Mouse (Mus musculus) ES-E14 (cell line): Measurements from ENCODE around the gene Klhl2. TPM values are rescaled to one million over a fixed set of nuclear protein-coding genes. Genes with fewer than 3 reads are reported as not detected.

ENCODE experiments used
- DNase-seq: peaks from one replicate; pipeline ENCODE4 v3.0.0-alpha.2; 2013; ENCODE audit warnings: low read depth, low spot score
- H3K27ac ChIP-seq: 2 replicates; pipeline ENCODE4 v1.5.1; 2012; ENCODE audit warnings: low read depth, mild to moderate bottlenecking, low read length, moderate library complexity, mixed read lengths; ENCODE audit not compliant: poor library complexity, insufficient read depth, severe bottlenecking
- H3K36me3 ChIP-seq: 2 replicates; pipeline ENCODE4 v1.6.1; 2012; ENCODE audit warnings: mild to moderate bottlenecking, low read length, moderate library complexity, mixed read lengths; ENCODE audit not compliant: control insufficient read depth, poor library complexity, insufficient read depth, severe bottlenecking
- H3K4me1 ChIP-seq, 2 experiments: fragments of 150-350 bp in 1 of 2; sonication (generic) in 1 of 2; 2 replicates each; pipeline ENCODE4 v1.6.1; 2012; ENCODE audit warnings: low read length in 2 of 2, mild to moderate bottlenecking in 1 of 2, mixed read lengths in 1 of 2; ENCODE audit not compliant: control insufficient read depth in 2 of 2, insufficient read depth in 2 of 2, poor library complexity in 1 of 2
- H3K4me3 ChIP-seq, 2 experiments: fragments of 150-350 bp in 1 of 2; sonication (generic) in 1 of 2; 2 replicates each; pipeline ENCODE4 v1.5.1; 2012; ENCODE audit warnings: low read length in 2 of 2, low read depth in 1 of 2, mild to moderate bottlenecking in 1 of 2, mixed read lengths in 1 of 2; ENCODE audit not compliant: insufficient read depth in 1 of 2, poor library complexity in 1 of 2, severe bottlenecking in 1 of 2
- H3K9ac ChIP-seq: 2 replicates; pipeline ENCODE4 v1.6.1; 2012; ENCODE audit warnings: low read depth, mild to moderate bottlenecking, low read length, mixed read lengths; ENCODE audit not compliant: poor library complexity, insufficient read depth, severe bottlenecking
- H3K9me3 ChIP-seq: fragments of 150-350 bp; sonication (generic); 2 replicates; pipeline ENCODE4 v1.6.1; 2012; ENCODE audit warnings: low read depth, mild to moderate bottlenecking, low read length; ENCODE audit not compliant: control insufficient read depth, insufficient read depth
- CHD2 ChIP-seq: IDR thresholded peaks from 2 replicates; pipeline ENCODE4 v1.6.1; 2014; ENCODE audit warnings: mild to moderate bottlenecking, low read depth, low read length, inconsistent platforms
- HCFC1 ChIP-seq: IDR thresholded peaks from 2 replicates; pipeline ENCODE4 v1.6.1; 2012; ENCODE audit warnings: low read length, inconsistent platforms, borderline replicate concordance; ENCODE audit not compliant: insufficient read depth
- MAFK ChIP-seq: IDR thresholded peaks from 2 replicates; pipeline ENCODE4 v1.6.1; 2014; ENCODE audit warnings: mild to moderate bottlenecking, low read depth, low read length, inconsistent platforms; ENCODE audit not compliant: insufficient read depth
- ZC3H11A ChIP-seq: IDR thresholded peaks from 2 replicates; pipeline ENCODE4 v1.6.1; 2012; ENCODE audit warnings: low read depth, mild to moderate bottlenecking, inconsistent platforms, low read length, borderline replicate concordance
- ZNF384 ChIP-seq: IDR thresholded peaks from 2 replicates; pipeline ENCODE4 v1.6.1; 2012; ENCODE audit warnings: low read depth, low read length, inconsistent platforms
- in situ Hi-C, 2 experiments: fragments of 600-800 bp; cut with MboI; formaldehyde crosslinking; loops; one replicate each; pipeline ENCODE4 v1.15.1; 2025; ENCODE audit warnings: low sequenced_read_pairs in 2 of 2, inconsistent platforms in 1 of 2; ENCODE audit not compliant: unreplicated experiment in 2 of 2
- total RNA-seq: library from RNA; depleted of rRNA; stranded (reverse); fragments of 300-350 nt; gene quantifications from 2 replicates; pipeline ENCODE4 v1.2.3, GENCODE M21; 2012

The Klhl2 gene
- total RNA-seq, 1 experiment, result 16.3 TPM

- no peak for DNase-seq
- no peak for TF ChIP-seq ZC3H11A
- no peak for TF ChIP-seq HCFC1
- no peak for TF ChIP-seq ZNF384
- no peak for TF ChIP-seq CHD2
- no peak for TF ChIP-seq MAFK
- in situ Hi-C loops, result no loop called here
These were observed 28.9 kb downstream of the Klhl2 start for GRCm38 (mm10) chr8:64820940-64821339.

DNA sequence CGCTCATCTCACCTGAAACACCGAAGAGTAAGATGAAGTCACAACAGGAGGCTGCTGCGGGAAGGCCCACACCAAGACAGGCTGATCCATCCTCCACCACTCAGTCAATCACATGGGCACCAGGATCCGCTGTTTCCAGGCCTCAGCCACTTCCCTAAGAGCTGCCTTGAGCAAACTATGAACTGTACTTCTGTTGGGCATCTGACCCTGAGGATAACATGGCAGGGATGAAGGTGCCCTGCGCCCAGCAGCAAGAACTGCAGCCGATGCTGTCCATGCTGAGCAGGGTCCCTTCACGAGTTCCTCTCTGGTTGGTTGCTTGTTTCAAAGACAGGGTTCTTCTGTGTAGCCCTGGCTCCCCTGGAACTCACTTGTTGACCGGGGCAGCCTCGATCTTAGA lies 38.0 kb downstream of the Klhl2 start:
- Histone ChIP-seq H3K9me3 (no peaks in the 10 kb centered on the region), H3K4me1 (no peaks in the 10 kb centered on the region), H3K36me3 (peaks cover 2% of the 10 kb centered on the region), H3K4me3 (no peak overlapping the region), H3K27ac (no peak overlapping the region), H3K9ac (no peak overlapping the region)
- in situ Hi-C loops, result no loop called here
- TF ChIP-seq CHD2, result no peak
- no peak for TF ChIP-seq HCFC1
- no peak for TF ChIP-seq ZC3H11A
- no peak for TF ChIP-seq ZNF384
- no peak for TF ChIP-seq MAFK
- DNase-seq, result no peak

More at GRCm38 (mm10) chr8:64820940-64821339, 28.9 kb downstream of the Klhl2 start:
- Histone ChIP-seq H3K36me3 (peaks cover 3% of the 10 kb centered on the region; the same call in 1 of the 2 replicates), H3K27ac (no peak overlapping the region), H3K4me3 (no peak overlapping the region), H3K9me3 (no peaks in the 10 kb centered on the region), H3K9ac (no peak overlapping the region), H3K4me1 (no peaks in the 10 kb centered on the region)

DNA sequence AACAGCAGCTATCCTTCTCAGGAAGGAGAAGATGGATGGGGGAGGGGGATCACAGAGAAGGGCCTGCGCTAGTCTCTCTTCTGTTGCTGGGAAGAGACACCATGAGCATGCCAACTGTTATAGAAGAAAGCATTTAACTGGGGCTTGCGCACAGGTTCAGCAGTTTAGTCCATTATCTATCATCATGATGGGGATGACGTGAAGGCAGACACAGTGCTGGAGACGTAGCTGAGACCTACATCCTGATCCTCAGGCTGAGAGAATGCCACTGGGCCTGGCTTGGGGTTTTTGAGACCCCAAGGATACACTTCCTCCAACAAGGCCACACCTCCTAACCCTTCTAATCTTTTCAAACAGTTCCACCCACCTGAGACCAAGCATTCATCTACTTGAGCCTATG lies 38.7 kb downstream of the Klhl2 start:
- in situ Hi-C loops, result no loop called here
- H3K4me3 ChIP-seq, result no peak overlapping the region
- no peaks in the 10 kb centered on the region for H3K4me1 ChIP-seq
- no peak overlapping the region for H3K9ac ChIP-seq
- no peak overlapping the region for H3K27ac ChIP-seq
- DNase-seq, result no peak
- no peak for TF ChIP-seq ZC3H11A
- TF ChIP-seq HCFC1, result no peak
- no peak for TF ChIP-seq MAFK
- TF ChIP-seq ZNF384, result no peak
- TF ChIP-seq CHD2, result no peak
- peaks cover 2% of the 10 kb centered on the region for H3K36me3 ChIP-seq
- H3K9me3 ChIP-seq, result no peaks in the 10 kb centered on the region

- no peak overlapping the region for H3K9ac ChIP-seq
- no peak overlapping the region for H3K4me3 ChIP-seq
- TF ChIP-seq CHD2 (no peak), MAFK (no peak), HCFC1 (no peak), ZNF384 (no peak), ZC3H11A (no peak)
- in situ Hi-C loops, result no loop called here
- H3K36me3 ChIP-seq, result peaks cover under 1% of the 10 kb centered on the region
- H3K9me3 ChIP-seq, result no peaks in the 10 kb centered on the region
- no peaks in the 10 kb centered on the region for H3K4me1 ChIP-seq
- no peak for DNase-seq
- H3K27ac ChIP-seq, result no peak overlapping the region
These were observed 43.3 kb downstream of the Klhl2 start for GRCm38 (mm10) chr8:64806558-64806957.

GRCm38 (mm10) chr8:64804971-64805370 lies 44.8 kb downstream of the Klhl2 start:
- Histone ChIP-seq H3K9me3 (no peaks in the 10 kb centered on the region), H3K27ac (no peak overlapping the region), H3K9ac (no peak overlapping the region), H3K36me3 (no peaks in the 10 kb centered on the region; the same call in 1 of the 2 replicates), H3K4me3 (no peak overlapping the region), H3K4me1 (no peaks in the 10 kb centered on the region)
- no peak for TF ChIP-seq MAFK
- TF ChIP-seq ZNF384, result no peak
- no peak for TF ChIP-seq ZC3H11A
- TF ChIP-seq HCFC1, result no peak
- TF ChIP-seq CHD2, result no peak
- DNase-seq, result no peak
- in situ Hi-C loops, result no loop called here
